Mouse (Mus musculus): Measurements from ENCODE around the gene Nfxl1.

Gene Nfxl1

DNA sequence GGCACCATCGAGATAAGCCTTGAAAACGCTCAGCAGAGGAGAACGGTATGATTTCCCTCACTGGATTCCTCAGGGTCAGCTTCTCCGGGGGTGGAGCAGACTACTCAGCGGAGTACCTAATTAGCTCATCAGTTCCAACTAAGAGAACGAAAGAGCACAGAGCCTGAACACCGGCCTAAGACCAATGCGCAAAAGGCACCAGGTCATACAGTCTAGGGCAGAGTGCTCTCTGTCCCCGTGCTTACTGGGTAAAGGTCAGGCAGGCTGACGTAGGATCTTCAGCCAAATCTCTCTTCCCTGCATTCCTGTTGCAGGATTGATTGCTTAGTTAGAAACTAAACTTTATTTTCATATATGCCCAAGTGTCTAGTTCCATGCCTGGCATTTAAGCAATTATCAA, 61.2 kb downstream of the Nfxl1 start:
- peak; percentile 37 for DNase-seq

DNA sequence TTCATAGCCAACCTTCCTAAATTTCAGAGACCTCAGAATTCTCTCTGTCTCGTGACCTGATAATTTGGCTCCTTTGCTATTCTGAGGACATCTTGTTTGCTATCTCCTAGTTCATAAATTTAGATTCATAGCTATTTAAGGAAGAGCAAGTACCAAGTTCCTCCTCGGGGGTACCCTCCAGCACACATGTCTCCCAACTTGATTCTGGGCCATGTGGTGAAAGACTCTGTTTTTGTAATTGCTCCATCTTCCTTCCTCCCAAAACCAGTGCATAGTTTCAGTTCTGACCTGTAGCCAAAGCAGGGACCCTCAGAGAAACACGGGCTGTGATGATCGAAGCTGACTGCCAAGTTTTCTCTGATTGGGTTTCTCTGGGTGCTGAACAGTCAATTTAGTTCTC, 62.7 kb downstream of the Nfxl1 start:
- DNase-seq = no peak

DNA sequence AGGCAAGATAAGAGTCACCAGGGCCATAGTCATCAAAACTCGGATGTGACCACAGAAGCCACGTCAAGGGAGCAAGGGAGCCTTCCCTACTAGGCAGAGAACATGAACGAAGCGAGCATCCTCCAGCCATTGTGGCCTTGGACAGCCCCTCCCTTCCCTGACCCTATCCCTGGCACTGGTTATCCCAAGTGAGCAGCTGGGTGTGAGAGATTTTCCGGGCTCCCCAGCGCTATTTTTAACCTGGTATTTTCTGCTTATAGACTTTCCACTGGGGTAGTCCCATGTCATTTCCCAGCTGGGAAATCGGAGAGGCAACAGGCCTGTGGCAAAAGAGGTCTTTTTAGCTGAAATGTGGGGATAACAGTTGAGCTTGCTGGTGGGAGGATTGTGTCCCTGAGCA, 65.6 kb downstream of the Nfxl1 start:
- DNase-seq = no peak

DNA sequence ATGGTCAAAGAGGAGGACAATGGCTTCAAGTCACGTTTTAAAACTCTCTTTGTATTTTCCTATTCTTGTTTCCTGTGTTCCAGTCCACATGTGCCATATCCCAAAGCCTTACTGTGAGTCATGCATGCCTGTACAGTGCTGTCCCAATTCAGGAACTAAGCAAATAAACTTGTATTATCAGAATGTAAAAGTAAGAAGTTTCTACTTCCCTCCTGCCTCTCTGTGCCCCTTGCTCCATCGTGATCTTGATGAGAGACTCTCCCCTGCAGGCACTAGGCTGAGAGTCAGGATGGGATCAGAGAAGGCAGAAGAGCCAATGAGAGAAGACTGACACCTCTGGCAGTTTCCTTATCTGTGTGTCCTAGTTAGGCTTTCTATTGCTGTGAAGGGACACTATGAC, 68.3 kb downstream of the Nfxl1 start:
- no peak for DNase-seq

DNA sequence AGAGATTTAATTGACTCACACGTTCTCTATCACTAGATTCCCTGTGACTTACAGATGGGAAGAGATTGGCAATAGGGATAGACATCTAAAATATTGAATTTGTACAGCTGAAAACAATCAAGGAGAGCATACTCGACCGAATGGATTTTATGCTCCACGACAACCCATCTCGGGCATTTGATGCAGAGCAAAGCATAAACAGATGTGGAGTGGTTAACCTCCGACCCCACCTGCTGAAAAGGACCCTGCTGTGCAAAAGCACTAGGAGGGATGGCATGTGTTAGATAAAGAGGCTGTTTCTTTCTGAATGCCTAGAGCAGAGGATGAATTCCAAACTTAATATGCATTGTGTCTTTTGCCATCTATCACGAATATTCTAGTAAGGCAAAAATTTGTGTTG, 79.0 kb downstream of the Nfxl1 start:
- no peak for DNase-seq

DNA sequence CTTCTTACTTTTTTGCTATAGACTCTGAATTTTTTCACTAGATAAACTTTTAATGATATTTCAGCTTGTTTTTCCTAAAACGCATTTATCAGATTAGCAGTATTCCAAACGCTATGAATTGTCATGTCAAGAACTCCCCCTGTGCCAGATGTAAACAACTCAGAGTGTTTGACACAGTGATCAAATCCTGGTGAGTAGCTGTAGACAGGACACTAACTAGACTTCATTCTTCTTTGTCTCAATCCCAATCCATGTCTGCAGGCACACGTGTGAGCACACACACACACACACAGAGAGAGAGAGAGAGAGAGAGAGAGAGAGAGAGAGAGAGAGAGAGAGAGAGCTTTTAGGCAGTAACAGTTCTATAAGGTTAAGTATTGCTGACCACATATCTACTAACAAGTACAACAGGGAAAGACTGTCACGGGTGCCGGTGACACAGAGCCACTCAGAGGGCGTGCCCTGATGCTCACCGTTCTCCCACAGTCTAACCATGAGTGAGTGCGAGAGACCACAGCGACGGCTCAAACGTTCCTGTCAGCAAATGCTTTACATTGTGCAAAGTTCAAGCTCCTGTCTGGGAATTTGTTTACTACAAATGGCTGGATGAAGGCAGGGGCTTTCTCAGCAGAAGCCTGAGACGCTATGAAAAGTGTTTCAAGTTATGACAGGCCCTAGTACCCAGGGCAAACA, 87.0 kb downstream of the Nfxl1 start:
- DNase-seq = no peak

DNA sequence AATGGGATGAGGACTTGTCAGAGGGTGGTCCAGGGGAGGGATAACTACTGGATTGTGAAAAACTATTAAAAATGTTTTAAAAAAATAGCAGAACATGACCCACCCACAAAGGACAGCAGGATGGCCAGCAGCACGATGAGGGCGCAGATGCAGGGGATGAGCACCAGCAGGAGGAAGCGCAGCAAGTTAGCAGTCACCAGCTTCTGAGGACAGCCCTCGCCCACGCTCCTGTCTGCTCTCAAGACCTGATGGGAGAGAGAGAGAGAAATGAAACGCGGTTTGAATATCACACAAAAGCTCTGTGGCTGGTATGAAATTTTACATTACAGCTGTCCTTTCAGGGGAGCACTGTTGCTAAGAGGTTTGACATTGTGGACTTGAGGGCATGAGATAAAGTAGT, 87.7 kb downstream of the Nfxl1 start:
- DNase-seq = no peak

DNA sequence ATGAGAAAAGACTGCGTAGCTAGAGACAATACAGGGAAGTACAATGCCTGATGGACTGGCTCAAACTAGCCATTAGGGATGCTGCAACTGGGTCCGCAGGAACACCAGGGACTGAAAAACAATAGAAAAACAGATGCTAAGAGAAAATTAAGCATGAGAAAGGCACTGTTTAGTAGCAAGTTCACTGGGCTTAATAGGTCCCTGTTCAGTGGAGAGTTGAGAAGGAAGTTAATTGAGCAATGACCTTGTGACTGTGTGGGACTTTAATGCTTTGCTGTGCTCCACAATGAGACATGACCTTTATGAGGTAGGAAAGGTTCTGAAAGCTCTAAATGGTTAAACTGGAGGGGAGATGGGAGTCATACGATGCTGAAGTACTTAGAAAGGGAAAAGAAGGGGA, 94.6 kb downstream of the Nfxl1 start:
- no peak for DNase-seq

Data from kidney, adult 18-20 months (tissue).